Mouse (Mus musculus) ZHBTc4 (cell line): ENCODE results near the gene Olfr126.

ENCODE experiments used
- DNase-seq: peaks from one replicate; pipeline ENCODE4 v3.0.0-alpha.2; 2011; ENCODE audit warnings: low read depth, low spot score

The Olfr126 gene

GRCm38 (mm10) chr17:37847183-37847582 is at the start of gene Olfr126:
Gene Olfr126, plus strand, starts transcription at chr17:37847483.
- no peak for DNase-seq

GRCm38 (mm10) chr17:37799588-37799987 is 47.7 kb upstream of the Olfr126 start, which contains the start of gene Olfr124:
Gene Olfr124, plus strand, starts transcription at chr17:37799888.
- DNase-seq: no peak

- DNase-seq: no peak
Measured at GRCm38 (mm10) chr17:37832649-37833048, 14.6 kb upstream of the Olfr126 start, which contains the start of gene Olfr125. Gene Olfr125, plus strand, starts transcription at chr17:37832949.

- peak; percentile 86 for DNase-seq
Measured at GRCm38 (mm10) chr17:37863901-37864300, 16.6 kb downstream of the Olfr126 start.

- DNase-seq: peak; percentile 75
Measured at GRCm38 (mm10) chr17:37869676-37870205, 22.5 kb downstream of the Olfr126 start.

GRCm38 (mm10) chr17:37873830-37874229 is 26.5 kb downstream of the Olfr126 start:
- DNase-seq: no peak

- DNase-seq: no peak
Measured at GRCm38 (mm10) chr17:37900137-37900536, 52.9 kb downstream of the Olfr126 start, which contains the start of gene Olfr127. Gene Olfr127, plus strand, starts transcription at chr17:37900437.
